Mouse (Mus musculus) stomach, embryonic 16.5 days (tissue): ENCODE results near the gene Grn. TPM values are rescaled to one million over a fixed set of nuclear protein-coding genes. Genes with fewer than 3 reads are reported as not detected.

Source experiments
- ATAC-seq: fragments of 200-750 bp; cut with Nextera tagmentation; 2 replicates; pipeline ENCODE4 v1.8.0; 2017; ENCODE audit warnings: moderate number of reproducible peaks, moderate TSS enrichment; ENCODE audit not compliant: insufficient read depth, low FRiP score
- H3K27ac ChIP-seq: fragments of 300-500 bp; sonication (generic); 2 replicates; pipeline ENCODE4 v1.5.1; 2014; ENCODE audit warnings: low read length
- H3K27me3 ChIP-seq: fragments of 300-500 bp; sonication (generic); 2 replicates; pipeline ENCODE4 v1.6.1; 2014; ENCODE audit warnings: low read length, control low read depth, mixed read lengths; ENCODE audit not compliant: control insufficient read depth, insufficient read depth
- H3K36me3 ChIP-seq: fragments of 300-500 bp; sonication (generic); 2 replicates; pipeline ENCODE4 v1.6.1; 2014; ENCODE audit warnings: low read length; ENCODE audit not compliant: control insufficient read depth, insufficient read depth
- H3K4me1 ChIP-seq: fragments of 300-500 bp; sonication (generic); 2 replicates; pipeline ENCODE4 v1.6.1; 2014; ENCODE audit warnings: low read length, control low read depth, mixed read lengths; ENCODE audit not compliant: control insufficient read depth, insufficient read depth
- H3K4me2 ChIP-seq: fragments of 300-500 bp; sonication (generic); 2 replicates; pipeline ENCODE4 v1.6.1; 2014; ENCODE audit warnings: low read depth, low read length, mixed read lengths
- H3K4me3 ChIP-seq: fragments of 300-500 bp; sonication (generic); replicated peaks from 2 replicates; pipeline ENCODE4 v1.5.1; 2014; ENCODE audit warnings: mild to moderate bottlenecking, low read length
- H3K9ac ChIP-seq: fragments of 300-500 bp; sonication (generic); 2 replicates; pipeline ENCODE4 v1.6.1; 2014; ENCODE audit warnings: low read length
- H3K9me3 ChIP-seq: fragments of 300-500 bp; sonication (generic); replicated peaks from 2 replicates; pipeline ENCODE4 v1.6.1; 2016; ENCODE audit warnings: low read length, control low read depth; ENCODE audit not compliant: control insufficient read depth
- WGBS: fragments of 180-500 bp; shearing (Covaris S2); extraction: QIAGEN DNeasy Blood & Tissue Kit; methylation state at CpG from one replicate; pipeline ENCODE4 v1.1.7; 2014; 5-methylcytosine and 5-hydroxymethylcytosine counted together
- polyA plus RNA-seq: library from polyadenylated mRNA; unstranded; fragments of >200 nt; fragmentation: Nextera tagmentation; extraction: Ambion mirVana; gene quantifications from 2 replicates; pipeline ENCODE4 v1.2.1, GENCODE M21; 2015

Gene Grn
- polyA plus RNA-seq, 1 experiment from 2014 or later: 187 TPM

DNA sequence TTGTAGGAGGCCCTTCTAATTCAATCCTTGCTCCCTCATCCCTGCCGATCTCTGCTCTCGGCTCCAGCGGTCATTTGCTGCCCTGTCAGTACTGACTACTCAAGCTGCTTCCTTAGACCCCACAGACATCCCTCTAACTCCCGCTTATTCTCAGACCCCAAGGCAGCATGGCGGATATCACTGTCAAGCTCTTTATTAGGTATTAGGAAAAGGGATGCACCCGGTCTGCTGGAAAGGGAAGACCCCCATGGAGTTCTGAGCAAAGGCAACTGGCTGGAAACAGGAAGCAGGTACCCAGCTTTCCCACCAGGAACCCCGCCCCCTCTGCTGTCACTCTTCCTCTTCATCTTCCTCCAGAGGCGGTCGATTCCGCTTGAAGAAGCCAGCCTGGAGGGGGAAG, 23.0 kb downstream of the Grn start:
- Histone ChIP-seq H3K36me3 (no peaks in the 10 kb centered on the region), H3K9ac (no peak overlapping the region), H3K4me1 (peaks cover 29% of the 10 kb centered on the region), H3K9me3 (no peaks in the 10 kb centered on the region), H3K27ac (no peak overlapping the region), H3K4me2 (no peak overlapping the region), H3K4me3 (no peak overlapping the region), H3K27me3 (no peaks in the 10 kb centered on the region)
- 30% methylated on average over 10 of the region's 10 CpGs for WGBS
- no peak for ATAC-seq

- H3K27me3 ChIP-seq: no peaks in the 10 kb centered on the region
- peak overlapping the region; percentile 84 for H3K27ac ChIP-seq
- no peaks in the 10 kb centered on the region for H3K9me3 ChIP-seq
- peaks cover 16% of the 10 kb centered on the region for H3K4me1 ChIP-seq
- H3K9ac ChIP-seq: peak overlapping the region; percentile 79
- peak overlapping the region; percentile 62 for H3K4me3 ChIP-seq
- WGBS: under 1% methylated on average over 37 of the region's 40 CpGs
- peak overlapping the region; percentile 98 for H3K4me2 ChIP-seq
- no peaks in the 10 kb centered on the region for H3K36me3 ChIP-seq
- peak; percentile 89 for ATAC-seq
These were observed 25.8 kb downstream of the Grn start for GRCm38 (mm10) chr11:102455740-102456396.

- ATAC-seq: no peak
- H3K27ac ChIP-seq: no peak overlapping the region
These were observed 30.4 kb downstream of the Grn start for GRCm38 (mm10) chr11:102460541-102460940.

DNA sequence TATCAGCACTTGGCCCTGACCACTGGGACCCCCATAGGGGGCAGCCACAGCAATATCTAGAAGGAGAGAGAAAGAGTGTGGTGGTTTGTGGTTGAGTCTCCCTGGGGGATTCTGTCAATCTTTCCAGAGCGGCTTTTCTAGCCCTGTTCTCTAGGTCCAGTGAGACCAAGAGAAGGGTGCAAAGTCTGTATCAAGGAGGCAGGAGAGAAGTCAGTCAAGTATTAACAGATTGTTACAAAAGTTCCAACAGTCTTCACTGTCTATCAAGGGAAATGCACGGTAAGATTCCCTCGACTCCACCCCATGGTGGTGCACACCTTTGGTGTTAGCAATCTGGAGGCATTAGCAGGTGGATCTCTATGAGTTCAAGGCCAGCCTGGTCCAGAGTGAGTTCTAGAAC, 31.6 kb downstream of the Grn start:
- Histone ChIP-seq H3K9me3 (no peaks in the 10 kb centered on the region), H3K4me1 (peaks cover 13% of the 10 kb centered on the region), H3K36me3 (no peaks in the 10 kb centered on the region), H3K27me3 (no peaks in the 10 kb centered on the region), H3K9ac (no peak overlapping the region), H3K4me2 (no peak overlapping the region), H3K4me3 (no peak overlapping the region), H3K27ac (no peak overlapping the region)
- 73% methylated on average over 3 of the region's 3 CpGs for WGBS
- no peak for ATAC-seq

More at GRCm38 (mm10) chr11:102460541-102460940, 30.4 kb downstream of the Grn start:
- H3K9ac ChIP-seq: no peak overlapping the region
- WGBS: 57% methylated on average over 16 of the region's 16 CpGs
- H3K27me3 ChIP-seq: no peaks in the 10 kb centered on the region
- H3K4me3 ChIP-seq: no peak overlapping the region
- no peak overlapping the region for H3K4me2 ChIP-seq
- no peaks in the 10 kb centered on the region for H3K9me3 ChIP-seq
- no peaks in the 10 kb centered on the region for H3K36me3 ChIP-seq
- H3K4me1 ChIP-seq: peaks cover 10% of the 10 kb centered on the region

DNA sequence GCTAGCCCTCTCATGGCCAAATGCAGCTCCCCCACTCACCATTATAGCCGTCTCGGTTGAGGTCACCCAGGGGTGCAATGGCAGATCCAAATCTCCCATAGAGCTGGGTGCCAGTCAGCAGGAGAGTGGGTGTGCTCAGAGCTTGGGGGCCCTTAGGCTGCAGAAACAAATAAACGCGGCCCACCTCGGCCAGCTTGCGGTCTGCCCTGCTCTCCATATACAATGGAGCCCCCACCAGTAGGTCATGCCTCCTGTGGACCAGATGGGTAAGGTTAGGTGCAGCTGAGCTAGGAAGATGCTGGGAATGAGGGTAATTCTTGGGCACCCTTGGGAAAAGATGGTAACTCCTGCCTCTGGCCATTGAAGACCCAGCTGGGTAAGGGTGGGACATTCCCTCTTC, 34.8 kb downstream of the Grn start:
- 96% methylated on average over 6 of the region's 6 CpGs for WGBS
- H3K4me3 ChIP-seq: no peak overlapping the region
- ATAC-seq: no peak

DNA sequence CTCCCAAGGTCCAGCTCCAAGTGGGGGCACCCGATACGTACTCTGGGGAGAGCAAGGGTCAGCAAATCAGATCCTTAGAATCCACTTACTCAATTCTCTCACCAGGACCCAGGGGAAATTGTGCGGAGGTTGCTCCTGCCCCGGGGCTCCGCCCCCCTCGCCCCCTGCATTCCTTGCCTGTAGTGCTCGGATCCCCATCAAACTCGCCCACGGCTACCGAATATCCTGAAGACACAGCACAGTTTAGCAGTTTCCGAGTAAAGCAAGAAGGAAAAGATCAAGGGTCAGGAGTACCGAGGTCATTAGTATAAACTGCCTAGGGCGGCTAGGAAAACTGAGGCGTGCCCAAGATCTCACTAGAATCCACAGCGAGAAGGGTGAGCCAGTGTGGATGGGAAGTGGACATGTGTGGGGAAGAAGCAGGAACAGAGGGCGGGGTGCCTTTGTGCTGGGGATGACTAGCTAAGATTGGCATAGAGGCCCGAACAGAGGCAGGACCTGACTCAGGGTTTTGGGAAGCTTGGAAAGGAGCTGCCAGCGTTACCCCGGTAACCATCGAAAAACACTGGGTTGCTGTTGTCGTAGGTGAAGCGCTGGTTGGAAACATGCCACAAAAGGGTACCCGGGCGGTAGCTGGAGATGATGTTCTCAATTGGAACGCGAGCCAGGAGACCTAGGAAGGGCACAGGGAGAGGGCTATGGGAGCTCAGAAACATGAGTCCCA, 35.8 kb downstream of the Grn start:
- H3K36me3 ChIP-seq: no peaks in the 10 kb centered on the region
- ATAC-seq: peak; percentile 9; the same call in 1 of the 2 replicates
- 17% methylated on average over 26 of the region's 26 CpGs for WGBS
- peak overlapping the region; percentile 55 for H3K27ac ChIP-seq
- no peaks in the 10 kb centered on the region for H3K9me3 ChIP-seq
- H3K27me3 ChIP-seq: no peaks in the 10 kb centered on the region
- no peak overlapping the region; the same call in 1 of the 2 replicates for H3K4me2 ChIP-seq
- H3K9ac ChIP-seq: no peak overlapping the region
- no peak overlapping the region for H3K4me3 ChIP-seq
- H3K4me1 ChIP-seq: peaks cover 19% of the 10 kb centered on the region

More for the DNA sequence above, 34.8 kb downstream of the Grn start:
- Histone ChIP-seq H3K4me2 (no peak overlapping the region), H3K9ac (no peak overlapping the region), H3K9me3 (no peaks in the 10 kb centered on the region), H3K4me1 (peaks cover 19% of the 10 kb centered on the region), H3K27ac (no peak overlapping the region), H3K36me3 (no peaks in the 10 kb centered on the region), H3K27me3 (no peaks in the 10 kb centered on the region)

- Histone ChIP-seq H3K27ac (peak overlapping the region; percentile 89), H3K27me3 (no peaks in the 10 kb centered on the region), H3K4me1 (peaks cover 19% of the 10 kb centered on the region), H3K36me3 (no peaks in the 10 kb centered on the region), H3K4me2 (peak overlapping the region; percentile 80), H3K9ac (peak overlapping the region; percentile 71), H3K9me3 (no peaks in the 10 kb centered on the region), H3K4me3 (peak overlapping the region; percentile 43)
- ATAC-seq: peak; percentile 96
- 1% methylated on average over 36 of the region's 37 CpGs for WGBS
These were observed 37.0 kb downstream of the Grn start for GRCm38 (mm10) chr11:102467041-102467631.

- Histone ChIP-seq H3K4me2 (no peak within 1 kb of the TSS), H3K4me3 (no peak within 1 kb of the TSS), H3K9me3 (no peaks in the 10 kb centered on the region), H3K36me3 (no peaks in the 10 kb centered on the region), H3K27ac (no peak within 1 kb of the TSS), H3K4me1 (peaks cover 19% of the 10 kb centered on the region), H3K27me3 (no peaks in the 10 kb centered on the region), H3K9ac (no peak within 1 kb of the TSS)
- ATAC-seq: no peak
- 57% methylated on average over 11 of the region's 11 CpGs for WGBS
These were observed 39.7 kb downstream of the Grn start, which contains the start of gene Itga2b for GRCm38 (mm10) chr11:102469648-102470357. Gene Itga2b (minus strand): TSS chr11:102470122.
